Mouse (Mus musculus) C2C12 (cell line): ENCODE measurements around the gene Ric8b.

Experiments
- CTCF ChIP-seq: IDR thresholded peaks from one replicate; pipeline ENCODE4 v1.5.1; 2011; ENCODE audit not compliant: control insufficient read depth, insufficient read depth, insufficient read length
- FOSL1 ChIP-seq: IDR thresholded peaks from one replicate; pipeline ENCODE4 v1.8.0; 2011; ENCODE audit warnings: mild to moderate bottlenecking, low read length; ENCODE audit not compliant: poor library complexity, insufficient read depth, severe bottlenecking
- MAX ChIP-seq: IDR thresholded peaks from one replicate; pipeline ENCODE4 v1.6.1; 2011; ENCODE audit warnings: mild to moderate bottlenecking, control low read depth
- MYOD1 ChIP-seq: IDR thresholded peaks from one replicate; pipeline ENCODE4 v1.6.1; 2011; ENCODE audit warnings: low read depth; ENCODE audit not compliant: control insufficient read depth, insufficient read length
- USF1 ChIP-seq: IDR thresholded peaks from one replicate; pipeline ENCODE4 v1.6.1; 2011; ENCODE audit warnings: low read depth, mild to moderate bottlenecking, control low read depth, moderate library complexity

DNA sequence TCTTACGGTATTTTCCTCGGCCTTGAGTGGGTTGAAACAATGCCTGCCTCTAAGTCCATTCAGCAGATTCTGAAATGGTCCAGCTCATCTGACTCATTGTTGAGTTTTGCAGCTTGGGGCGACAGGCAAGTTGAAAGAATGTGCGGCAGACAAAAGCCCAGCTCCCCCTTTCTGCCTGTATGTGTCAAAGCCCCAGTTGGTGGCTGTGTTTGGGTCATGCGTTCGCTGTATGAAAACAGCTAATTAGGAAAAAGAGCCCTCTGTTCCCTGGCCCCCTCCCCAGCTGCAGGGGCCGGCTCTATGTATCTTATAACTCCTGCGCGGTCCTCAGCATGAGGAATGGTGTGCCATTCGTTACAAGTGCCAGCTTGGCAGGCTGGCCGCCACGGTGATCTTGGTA is 46.1 kb upstream of the Ric8b start:
- TF ChIP-seq CTCF: no peak
- no peak for TF ChIP-seq USF1
- no peak for TF ChIP-seq FOSL1
- no peak for TF ChIP-seq MAX
- no peak for TF ChIP-seq MYOD1
